Mouse (Mus musculus) bone marrow macrophage, adult 2 months (primary cell): ENCODE results near the gene Foxo3. TPM values are rescaled to one million over a fixed set of nuclear protein-coding genes. Genes with fewer than 3 reads are reported as not detected.
A peak's percentile ranks its signal among the peaks of the same experiment; 100 is the strongest.

ENCODE experiments used
- H3K27ac ChIP-seq: 2 replicates; pipeline ENCODE4 v1.5.1; 2012; ENCODE audit warnings: low read depth, low read length; ENCODE audit not compliant: insufficient read depth
- H3K4me1 ChIP-seq: 2 replicates; pipeline ENCODE4 v1.6.1; 2012; ENCODE audit warnings: low read length; ENCODE audit not compliant: control insufficient read depth, insufficient read depth
- H3K4me3 ChIP-seq: 2 replicates; pipeline ENCODE4 v1.5.1; 2012; ENCODE audit warnings: mild to moderate bottlenecking, low read length, moderate library complexity; ENCODE audit not compliant: insufficient read depth
- CTCF ChIP-seq: IDR thresholded peaks from 2 replicates; pipeline ENCODE4 v1.5.1; 2012; ENCODE audit warnings: low read depth, mild to moderate bottlenecking, low read length, moderate library complexity
- POLR2A ChIP-seq: IDR thresholded peaks from 2 replicates; pipeline ENCODE4 v1.6.1; 2012; ENCODE audit warnings: mild to moderate bottlenecking, low read depth, low read length, borderline replicate concordance
- polyA plus RNA-seq: library from polyadenylated mRNA; stranded (reverse); fragments of >200 nt; gene quantifications from 2 replicates; pipeline ENCODE4 v1.2.4, GENCODE M21; 2012; ENCODE audit not compliant: missing spikeins, insufficient read depth, insufficient read length

Foxo3 gene
- polyA plus RNA-seq, 1 experiment = 39.7 TPM

DNA sequence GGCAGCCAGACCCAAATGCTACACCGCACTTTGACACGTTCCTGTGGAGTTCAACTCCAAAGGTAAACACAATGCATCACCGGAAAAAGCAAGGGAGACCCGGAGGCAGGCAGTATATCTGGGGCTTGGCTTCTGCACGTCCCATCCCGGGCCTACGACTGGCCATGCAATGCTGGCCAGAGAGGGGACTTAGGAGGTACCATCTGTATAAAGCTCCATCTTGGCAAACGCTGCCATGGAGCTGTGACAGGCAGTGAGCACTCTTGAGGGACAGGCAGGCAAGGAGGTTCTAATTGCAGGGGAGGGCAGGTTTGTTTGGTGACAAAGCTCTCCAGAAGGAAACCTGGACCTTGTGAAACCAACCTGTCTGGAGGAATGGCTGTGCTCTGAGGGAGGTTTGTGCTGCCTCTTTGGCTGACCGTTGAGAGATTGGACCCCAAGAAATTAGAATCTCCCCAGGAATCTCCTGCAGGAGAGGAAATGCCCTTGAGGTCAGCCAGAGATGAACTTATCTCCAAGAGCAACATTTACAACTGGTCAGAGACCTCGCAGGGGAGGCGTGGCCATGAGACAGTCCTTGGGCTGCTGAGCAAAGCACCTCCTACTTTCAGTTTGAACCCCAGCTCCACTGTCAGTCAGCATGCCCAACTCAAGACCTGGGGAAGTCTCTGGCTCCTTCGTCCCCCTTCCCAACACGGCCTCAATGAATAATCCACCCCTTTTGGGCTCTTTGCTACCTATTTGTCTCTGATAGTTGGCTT lies 86.7 kb downstream of the Foxo3 start:
- no peak for TF ChIP-seq CTCF
- H3K4me3 ChIP-seq = no peak overlapping the region
- no peak overlapping the region for H3K27ac ChIP-seq
- peaks cover 2% of the 10 kb centered on the region for H3K4me1 ChIP-seq

DNA sequence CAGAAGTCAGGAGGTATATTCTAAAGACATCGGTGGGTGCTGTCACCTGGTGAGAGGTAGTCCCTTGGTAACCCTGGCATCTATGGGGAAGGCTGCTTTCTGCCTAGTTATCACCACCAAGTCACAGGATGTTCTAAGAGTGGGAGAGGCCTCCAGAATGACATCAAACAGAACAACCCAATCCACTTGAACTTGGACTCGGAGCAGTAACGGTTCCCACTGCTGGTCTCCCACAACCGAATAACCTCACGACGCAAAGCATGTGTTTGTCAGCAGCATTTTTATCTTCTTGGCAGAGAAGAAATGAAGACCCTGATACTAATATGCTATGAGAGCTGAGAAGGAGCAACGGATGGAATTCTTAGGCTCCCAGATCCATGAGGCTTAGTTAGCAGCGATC lies 87.5 kb downstream of the Foxo3 start:
- no peak overlapping the region for H3K27ac ChIP-seq
- no peak for TF ChIP-seq CTCF
- no peak for TF ChIP-seq POLR2A
- H3K4me1 ChIP-seq = no peaks in the 10 kb centered on the region
- no peak overlapping the region for H3K4me3 ChIP-seq

DNA sequence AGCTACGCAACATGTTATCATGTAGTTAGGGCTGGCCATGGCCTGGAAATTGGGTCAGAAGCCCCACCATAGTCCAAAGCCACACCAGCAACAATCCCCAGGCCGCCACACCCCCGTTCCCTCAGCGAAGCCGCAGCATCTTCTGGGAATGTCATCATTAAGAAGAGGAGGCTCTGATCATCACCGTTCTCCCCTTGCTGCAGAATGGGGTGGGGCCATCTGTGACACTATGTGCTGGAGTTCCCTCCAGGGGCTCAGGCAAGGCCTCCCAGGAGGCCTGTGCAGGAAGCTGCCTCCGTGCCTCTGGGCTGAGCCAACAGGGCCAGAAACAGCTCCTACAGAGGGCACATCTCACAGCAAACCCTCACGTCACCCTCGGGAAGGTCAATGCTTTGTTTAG lies 88.5 kb downstream of the Foxo3 start:
- Histone ChIP-seq H3K27ac (no peak overlapping the region), H3K4me3 (no peak overlapping the region), H3K4me1 (no peaks in the 10 kb centered on the region)
- TF ChIP-seq CTCF = no peak
- TF ChIP-seq POLR2A = no peak

DNA sequence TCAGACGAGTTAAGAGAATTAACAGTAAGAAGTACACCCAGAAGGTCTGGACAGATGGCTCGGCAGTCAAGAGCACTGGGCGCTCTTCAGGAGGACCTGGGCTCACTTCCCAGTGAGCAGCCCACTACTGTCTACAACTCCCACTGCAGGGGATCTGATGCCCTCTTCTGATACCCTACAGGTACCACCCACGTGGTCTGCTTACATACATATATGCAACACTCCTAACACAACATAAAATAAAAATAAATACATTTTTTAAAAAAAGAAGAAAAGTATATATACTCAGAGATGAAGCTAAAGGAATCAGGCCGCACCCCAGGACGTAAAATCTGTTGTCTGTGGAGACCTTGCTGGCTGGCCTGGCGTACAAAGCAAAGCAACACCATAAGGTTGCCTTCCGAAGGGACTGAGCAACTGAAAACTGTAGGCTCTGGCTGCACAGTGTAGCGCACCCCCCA lies 89.6 kb downstream of the Foxo3 start:
- Histone ChIP-seq H3K4me1 (no peaks in the 10 kb centered on the region), H3K27ac (no peak overlapping the region), H3K4me3 (no peak overlapping the region)
- TF ChIP-seq POLR2A (no peak), CTCF (no peak)

DNA sequence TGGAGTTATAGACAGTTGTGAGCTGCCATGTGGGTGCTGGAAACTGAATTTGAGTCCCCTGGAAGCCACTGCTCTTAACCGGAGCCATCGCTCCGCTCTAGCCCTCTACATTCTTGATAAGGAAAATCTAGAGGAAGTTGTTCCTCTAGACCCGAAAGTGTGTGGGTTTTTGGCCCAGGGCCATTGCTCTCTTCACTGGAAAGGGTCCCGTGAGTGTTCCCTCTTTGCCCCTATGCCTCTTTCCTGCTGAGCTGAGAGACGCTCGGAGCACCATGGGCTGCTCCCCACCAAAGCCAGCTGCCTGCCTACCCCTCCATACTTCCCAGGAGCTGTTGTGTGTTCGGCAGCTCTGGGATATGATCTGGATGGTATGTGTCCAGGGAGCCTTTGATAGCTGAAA lies 96.2 kb downstream of the Foxo3 start:
- no peaks in the 10 kb centered on the region for H3K4me1 ChIP-seq
- no peak overlapping the region for H3K27ac ChIP-seq
- H3K4me3 ChIP-seq = no peak overlapping the region
- TF ChIP-seq CTCF (no peak), POLR2A (no peak)

DNA sequence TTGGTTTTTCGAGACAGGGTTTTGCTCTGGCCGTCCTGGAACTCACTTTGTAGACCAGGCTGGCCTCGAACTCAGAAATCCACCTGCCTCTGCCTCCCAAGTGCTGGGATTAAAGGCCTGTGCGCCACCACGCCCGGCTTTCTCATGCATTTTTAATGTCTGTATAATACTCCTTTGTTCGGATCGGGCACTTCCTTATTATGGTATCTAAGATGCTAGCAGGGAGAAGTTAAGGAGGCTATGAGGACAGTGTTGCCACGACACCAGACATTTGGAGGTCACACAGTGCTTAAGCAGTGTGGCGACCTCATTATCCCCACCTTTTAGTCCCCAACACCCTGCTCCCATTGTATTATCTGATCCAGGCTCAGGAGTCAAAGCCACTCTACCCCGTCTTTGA lies 97.8 kb downstream of the Foxo3 start:
- H3K4me1 ChIP-seq = no peaks in the 10 kb centered on the region
- no peak overlapping the region for H3K4me3 ChIP-seq
- no peak overlapping the region for H3K27ac ChIP-seq
- TF ChIP-seq CTCF (no peak), POLR2A (no peak)

DNA sequence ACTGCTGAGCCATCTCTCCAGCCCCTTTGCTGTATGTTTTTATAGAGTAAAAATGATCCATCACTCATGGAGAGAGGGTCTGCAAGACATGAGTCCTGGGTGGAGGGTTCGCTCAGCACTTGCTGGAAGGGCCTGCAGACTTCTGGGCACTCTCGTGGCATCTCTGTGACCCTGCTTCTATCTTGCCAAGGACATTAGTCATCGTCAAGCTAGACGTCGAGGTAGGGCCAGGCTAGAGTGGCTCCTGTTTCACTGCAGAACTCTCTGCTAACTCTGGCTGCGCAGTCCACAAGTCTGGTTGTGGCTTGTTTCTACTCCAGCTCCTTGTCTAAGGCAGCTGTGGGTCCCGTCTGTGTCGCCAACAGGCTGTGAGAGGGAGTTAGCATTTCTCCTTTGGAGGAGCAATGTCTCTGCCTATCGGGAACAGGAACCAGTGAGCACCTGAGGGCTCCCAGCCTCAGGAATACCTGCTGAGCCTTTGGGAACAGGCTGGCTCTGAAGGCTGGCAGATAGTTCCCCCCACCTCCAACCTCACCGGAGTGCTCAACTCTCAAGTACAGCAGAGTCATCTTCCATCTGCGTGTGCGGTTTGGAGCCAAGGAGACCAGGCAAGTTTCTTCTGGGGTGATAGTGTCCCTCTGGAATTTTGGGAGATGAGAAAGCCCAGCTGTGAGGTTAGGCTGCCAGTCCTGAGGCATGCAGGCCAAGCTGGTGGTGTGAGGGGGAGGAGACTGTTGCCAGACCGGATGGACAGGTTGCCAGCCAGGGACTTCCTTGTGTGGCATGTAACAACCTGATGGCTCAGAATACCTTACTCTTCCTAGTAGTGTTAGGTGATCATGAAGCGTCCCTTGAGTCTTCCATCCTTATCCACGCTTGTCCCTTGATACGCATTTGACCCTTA lies 98.5 kb downstream of the Foxo3 start:
- Histone ChIP-seq H3K27ac (no peak overlapping the region), H3K4me1 (no peaks in the 10 kb centered on the region), H3K4me3 (no peak overlapping the region)
- TF ChIP-seq POLR2A (no peak), CTCF (no peak)

DNA sequence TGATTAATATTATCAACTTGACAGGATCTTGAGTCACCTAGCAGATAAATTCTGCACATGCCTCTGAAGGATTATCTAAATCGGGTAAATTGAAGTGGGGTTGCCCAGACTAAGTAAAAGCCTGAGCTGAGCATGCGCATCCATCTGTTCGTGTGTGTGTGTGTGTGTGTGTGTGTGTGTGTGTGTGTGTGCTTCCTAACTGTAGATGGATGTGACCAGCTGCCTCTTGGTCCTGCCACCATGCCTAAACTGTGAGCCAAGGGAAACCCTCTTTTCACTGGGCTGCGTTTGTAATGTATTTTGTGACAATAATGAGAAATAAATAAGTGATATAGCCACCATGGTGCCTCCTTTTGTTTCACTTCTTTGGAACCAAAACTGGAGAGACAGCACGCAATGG lies 102.3 kb downstream of the Foxo3 start:
- Histone ChIP-seq H3K27ac (no peak overlapping the region), H3K4me1 (peaks cover 19% of the 10 kb centered on the region), H3K4me3 (no peak overlapping the region)
- TF ChIP-seq POLR2A (no peak), CTCF (no peak)

DNA sequence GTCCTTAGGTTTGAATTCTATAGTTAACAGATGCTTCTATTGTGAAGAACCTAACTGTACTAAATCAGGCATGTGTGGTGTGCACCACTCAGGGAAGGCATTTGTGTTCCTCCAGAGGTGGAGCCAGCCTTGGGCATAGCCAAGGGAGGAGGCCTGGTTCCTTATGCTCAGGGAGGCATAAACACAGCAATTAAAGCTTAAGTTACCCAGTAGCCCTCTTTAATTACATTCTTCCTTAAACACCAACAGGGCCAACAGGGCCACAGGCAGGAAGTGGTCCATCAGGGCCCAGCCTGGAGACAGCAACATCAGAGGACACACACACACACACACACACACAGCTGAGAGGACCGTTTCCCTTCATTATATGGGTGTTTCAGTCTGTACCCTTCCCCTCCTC lies 102.7 kb downstream of the Foxo3 start:
- no peak for TF ChIP-seq CTCF
- TF ChIP-seq POLR2A = no peak
- H3K4me1 ChIP-seq = peaks cover 19% of the 10 kb centered on the region
- H3K27ac ChIP-seq = no peak overlapping the region
- no peak overlapping the region for H3K4me3 ChIP-seq

DNA sequence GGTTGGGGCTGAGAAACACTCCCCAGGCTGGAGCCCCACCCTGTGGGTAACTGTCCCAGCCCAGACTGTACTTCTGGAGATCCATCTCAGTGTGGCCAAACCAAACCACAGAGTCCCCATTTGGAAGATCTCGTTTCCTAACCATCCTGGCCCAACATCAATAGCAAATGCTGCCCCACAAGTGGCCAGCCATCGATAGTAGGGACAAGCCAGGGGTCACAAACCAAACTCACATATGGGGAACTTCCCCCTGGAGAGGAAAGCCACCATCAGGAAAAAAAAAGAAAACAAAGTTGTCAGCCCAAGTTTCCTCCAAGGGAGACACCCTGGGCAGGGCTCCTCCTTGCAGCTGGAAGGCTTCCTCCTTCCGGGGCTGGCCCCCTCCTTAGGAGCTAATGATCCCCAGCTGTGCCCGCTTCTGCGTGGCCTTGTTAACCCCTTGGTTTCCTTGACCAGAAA lies 105.6 kb downstream of the Foxo3 start:
- TF ChIP-seq POLR2A = no peak
- TF ChIP-seq CTCF = no peak
- H3K4me1 ChIP-seq = peaks cover 19% of the 10 kb centered on the region
- H3K27ac ChIP-seq = peak overlapping the region; percentile 15; the same call in 1 of the 2 replicates
- no peak overlapping the region for H3K4me3 ChIP-seq
